Mouse (Mus musculus): ENCODE results near the gene Tmem163.

- TF ChIP-seq CTCF (IDR thresholded peaks at IDR 0.05; ENCODE audit: extremely low read depth, insufficient read length, insufficient replicate concordance, low read depth, low read length) (no peak), POLR2A (IDR thresholded peaks at IDR 0.05; ENCODE audit: low read depth, low read length) (no peak)
Measured at GRCm38 (mm10) chr1:127523364-127523763, 156.0 kb downstream of the Tmem163 start.

Data from small intestine, adult 2 months (tissue).